Mouse (Mus musculus): ENCODE results near the gene Clip1. TPM values are rescaled to one million over a fixed set of nuclear protein-coding genes. Genes with fewer than 3 reads are reported as not detected.
"Not testable (repeated sequence)": the region's sequence is repeated elsewhere in the genome, so short reads cannot be mapped to it uniquely, and the experiment has no call there.

Gene Clip1
- polyA plus RNA-seq (2015; fragmentation: Nextera tagmentation; extraction: Ambion mirVana) = 41.3 and 41.4 TPM in 2 replicates

GRCm38 (mm10) chr5:123684221-123685144, at the start of gene Clip1:
TSS of gene Clip1 (minus strand) at chr5:123684618.
- H3K27me3 ChIP-seq (replicated peaks) = no peaks in the 10 kb centered on the region
- 1% methylated on average over 58 of the region's 64 CpGs for WGBS
- peak; percentile 54; the same call in 1 of the 2 replicates for ATAC-seq (ENCODE audit: insufficient read depth, low FRiP score, low read depth)
- peak within 1 kb of the TSS; percentile 85 for H3K9ac ChIP-seq
- H3K4me3 ChIP-seq (replicated peaks) = peak within 1 kb of the TSS; percentile 90
- no peaks in the 10 kb centered on the region for H3K36me3 ChIP-seq
- peak within 1 kb of the TSS; percentile 85 for H3K4me2 ChIP-seq
- peaks cover 22% of the 10 kb centered on the region for H3K4me1 ChIP-seq
- peak within 1 kb of the TSS; percentile 90 for H3K27ac ChIP-seq
- H3K9me3 ChIP-seq = no peaks in the 10 kb centered on the region

DNA sequence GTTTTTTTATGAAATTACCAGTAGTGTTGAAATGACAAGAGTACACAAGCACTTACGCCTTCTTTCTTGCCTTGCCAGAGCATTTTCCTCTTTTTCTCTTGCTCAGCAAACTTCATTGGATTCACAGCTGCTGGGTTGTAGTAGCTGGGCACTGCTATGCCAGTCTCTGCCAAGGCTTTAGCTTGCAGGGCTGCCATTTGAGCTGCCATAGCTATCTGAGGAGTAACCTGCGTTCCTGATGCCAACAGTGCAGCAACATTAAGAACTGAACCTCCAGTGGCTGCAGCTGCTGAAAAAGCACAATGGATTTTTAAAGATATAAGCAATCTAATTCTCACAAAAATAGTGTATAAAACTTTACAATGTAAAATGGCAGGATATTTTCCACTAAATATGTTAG, 46.6 kb upstream of the Clip1 start:
- peaks cover 37% of the 10 kb centered on the region for H3K36me3 ChIP-seq
- no peak overlapping the region for H3K27ac ChIP-seq
- 90% methylated on average over 2 of the region's 2 CpGs for WGBS

DNA sequence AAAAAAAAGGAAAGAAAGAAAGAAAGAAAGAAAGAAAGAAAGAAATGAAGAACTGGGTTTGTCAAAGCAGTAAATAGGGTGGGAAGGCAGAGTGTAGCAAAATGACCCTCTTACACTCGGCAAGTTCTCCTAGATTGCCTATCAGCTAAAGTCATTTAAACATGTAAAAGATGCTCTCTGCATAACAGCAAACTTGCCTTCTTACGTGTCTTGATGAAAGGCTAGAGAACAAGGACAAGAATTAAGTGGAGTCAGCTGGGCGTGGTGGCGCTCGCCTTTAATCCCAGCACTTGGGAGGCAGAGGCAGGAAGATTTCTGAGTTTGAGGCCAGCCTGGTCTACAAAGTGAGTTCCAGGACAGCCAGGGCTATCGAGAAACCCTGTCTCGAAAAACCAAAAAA, 39.4 kb upstream of the Clip1 start:
- H3K9me3 ChIP-seq; H3K36me3 ChIP-seq; ATAC-seq (ENCODE audit: insufficient read depth, low FRiP score, low read depth); H3K4me1 ChIP-seq; H3K27ac ChIP-seq; H3K4me3 ChIP-seq (replicated peaks); H3K4me2 ChIP-seq; H3K9ac ChIP-seq; H3K27me3 ChIP-seq (replicated peaks): not testable (repeated sequence)
- 86% methylated on average over 7 of the region's 7 CpGs for WGBS

More for the DNA sequence above, 46.6 kb upstream of the Clip1 start:
- Histone ChIP-seq H3K4me2 (no peak overlapping the region), H3K9ac (no peak overlapping the region), H3K4me3 (replicated peaks) (no peak overlapping the region), H3K4me1 (no peaks in the 10 kb centered on the region), H3K9me3 (no peaks in the 10 kb centered on the region), H3K27me3 (replicated peaks) (no peaks in the 10 kb centered on the region)
- ATAC-seq (ENCODE audit: insufficient read depth, low FRiP score, low read depth) = no peak

- no peaks in the 10 kb centered on the region for H3K27me3 ChIP-seq (replicated peaks)
- peak within 1 kb of the TSS; percentile 80 for H3K27ac ChIP-seq
- under 1% methylated on average over 83 of the region's 83 CpGs for WGBS
- peaks cover 10% of the 10 kb centered on the region for H3K4me1 ChIP-seq
- H3K9me3 ChIP-seq = no peaks in the 10 kb centered on the region
- ATAC-seq (ENCODE audit: insufficient read depth, low FRiP score, low read depth) = peak; percentile 100
- H3K4me2 ChIP-seq = peak within 1 kb of the TSS; percentile 69
- peak within 1 kb of the TSS; percentile 93 for H3K9ac ChIP-seq
- peaks cover 7% of the 10 kb centered on the region for H3K36me3 ChIP-seq
- peak within 1 kb of the TSS; percentile 79 for H3K4me3 ChIP-seq (replicated peaks)
Observed at GRCm38 (mm10) chr5:123720328-123721311, 36.2 kb upstream of the Clip1 start, which contains the start of gene Zcchc8. TSS of gene Zcchc8 (minus strand) at chr5:123721100.

DNA sequence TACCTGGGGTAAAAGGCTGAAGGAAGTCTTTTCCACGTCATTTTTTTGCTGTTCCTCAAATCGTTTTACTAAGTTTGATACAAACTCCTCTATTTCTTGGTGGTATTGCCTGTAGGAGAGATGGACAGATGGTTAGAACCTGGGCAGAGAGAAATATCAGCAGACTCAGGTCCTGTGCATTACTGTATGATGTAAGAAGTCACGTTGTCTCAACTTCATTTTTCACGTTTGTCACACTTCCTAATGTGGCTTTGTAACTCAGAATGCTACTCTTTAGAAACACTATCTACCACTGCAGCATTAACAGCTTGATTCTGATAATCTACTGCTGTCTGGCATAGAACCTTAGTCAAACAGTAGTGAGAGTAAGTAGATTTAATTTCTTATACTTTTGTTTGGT, 30.2 kb upstream of the Clip1 start:
- H3K4me1 ChIP-seq = peaks cover 10% of the 10 kb centered on the region
- no peak overlapping the region for H3K27ac ChIP-seq
- no peak overlapping the region for H3K9ac ChIP-seq
- WGBS = 78% methylated on average over 4 of the region's 4 CpGs
- no peak overlapping the region for H3K4me2 ChIP-seq
- no peak overlapping the region for H3K4me3 ChIP-seq (replicated peaks)
- peaks cover 48% of the 10 kb centered on the region for H3K36me3 ChIP-seq
- no peaks in the 10 kb centered on the region for H3K27me3 ChIP-seq (replicated peaks)
- ATAC-seq (ENCODE audit: insufficient read depth, low FRiP score, low read depth) = no peak
- no peaks in the 10 kb centered on the region for H3K9me3 ChIP-seq

DNA sequence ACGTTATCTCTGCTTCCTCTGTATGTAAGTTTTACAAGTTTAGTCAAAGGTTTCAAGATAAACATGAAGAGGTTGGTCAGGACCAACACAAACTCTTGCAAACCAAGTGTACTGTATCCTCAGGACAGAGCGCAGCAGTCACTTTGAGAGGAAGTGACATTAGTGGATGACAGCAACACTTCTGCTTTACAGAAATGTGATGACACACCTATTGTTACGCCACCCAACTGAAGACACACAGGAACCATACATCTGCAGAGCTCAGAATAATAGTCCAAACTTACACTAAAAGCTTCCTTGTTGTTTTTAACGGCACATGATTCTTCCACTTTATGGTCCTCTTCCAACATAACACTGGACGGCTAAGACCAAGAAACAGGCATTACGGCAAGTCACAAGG, 29.4 kb upstream of the Clip1 start:
- Histone ChIP-seq H3K4me1 (peaks cover 3% of the 10 kb centered on the region; the same call in 1 of the 2 replicates), H3K9ac (no peak overlapping the region), H3K9me3 (no peaks in the 10 kb centered on the region), H3K27me3 (replicated peaks) (no peaks in the 10 kb centered on the region), H3K4me2 (no peak overlapping the region), H3K4me3 (replicated peaks) (no peak overlapping the region), H3K27ac (no peak overlapping the region), H3K36me3 (peaks cover 48% of the 10 kb centered on the region)
- ATAC-seq (ENCODE audit: insufficient read depth, low FRiP score, low read depth) = no peak
- WGBS = 90% methylated on average over 6 of the region's 6 CpGs

DNA sequence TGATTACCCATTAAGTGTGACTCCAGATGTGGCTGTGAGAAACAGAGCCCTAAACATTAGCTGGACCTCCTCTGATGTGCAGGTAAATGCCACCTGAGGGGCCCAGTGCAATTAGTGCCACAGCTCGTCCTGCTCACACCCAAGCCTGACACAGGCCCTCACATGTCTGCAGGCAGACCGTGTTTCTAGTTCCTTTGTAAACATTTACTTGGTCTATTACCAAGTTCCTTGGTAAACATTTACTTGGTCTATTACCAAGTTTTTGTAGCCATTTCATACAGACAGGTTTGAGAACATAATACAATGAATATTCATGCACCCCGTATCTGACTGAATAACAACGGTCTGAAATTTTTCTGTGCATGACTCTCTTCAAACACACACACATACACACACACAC, 25.2 kb upstream of the Clip1 start:
- no peaks in the 10 kb centered on the region for H3K4me1 ChIP-seq
- H3K36me3 ChIP-seq = peaks cover 69% of the 10 kb centered on the region
- H3K4me3 ChIP-seq (replicated peaks) = no peak overlapping the region
- H3K4me2 ChIP-seq = no peak overlapping the region
- peak overlapping the region; percentile 32; the same call in 1 of the 2 replicates for H3K27ac ChIP-seq
- no peaks in the 10 kb centered on the region for H3K9me3 ChIP-seq
- H3K9ac ChIP-seq = no peak overlapping the region
- 61% methylated on average over 4 of the region's 4 CpGs for WGBS
- no peaks in the 10 kb centered on the region for H3K27me3 ChIP-seq (replicated peaks)
- ATAC-seq (ENCODE audit: insufficient read depth, low FRiP score, low read depth) = no peak

GRCm38 (mm10) chr5:123708598-123708997, 24.2 kb upstream of the Clip1 start:
- no peak for ATAC-seq (ENCODE audit: insufficient read depth, low FRiP score, low read depth)
- no peak overlapping the region for H3K27ac ChIP-seq
- no peaks in the 10 kb centered on the region for H3K9me3 ChIP-seq
- 82% methylated on average over 12 of the region's 12 CpGs for WGBS
- H3K4me2 ChIP-seq = no peak overlapping the region
- H3K36me3 ChIP-seq = peaks cover 69% of the 10 kb centered on the region
- no peaks in the 10 kb centered on the region for H3K27me3 ChIP-seq (replicated peaks)
- no peaks in the 10 kb centered on the region for H3K4me1 ChIP-seq
- no peak overlapping the region for H3K4me3 ChIP-seq (replicated peaks)
- H3K9ac ChIP-seq = no peak overlapping the region

DNA sequence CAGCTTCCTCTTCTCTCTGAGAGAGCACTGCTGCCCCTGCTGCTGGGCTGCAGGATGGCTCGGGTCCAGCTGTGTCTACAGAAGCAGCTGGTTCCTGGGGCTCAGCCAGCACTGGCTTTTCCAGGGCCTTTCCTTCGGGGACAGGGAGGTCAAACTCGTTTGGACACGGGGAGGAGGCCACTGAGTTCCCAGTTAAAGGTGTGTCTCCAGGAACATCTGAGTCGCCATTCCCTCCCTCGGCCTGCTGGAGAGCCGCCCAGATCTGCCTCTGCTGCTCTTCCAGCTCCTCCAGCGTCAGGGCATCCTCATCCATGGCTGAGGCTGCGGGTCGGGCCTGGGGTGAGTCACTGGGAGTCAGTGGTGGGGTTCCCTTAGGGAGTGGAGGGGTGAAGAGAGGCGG, 16.2 kb upstream of the Clip1 start:
- no peaks in the 10 kb centered on the region for H3K27me3 ChIP-seq (replicated peaks)
- ATAC-seq (ENCODE audit: insufficient read depth, low FRiP score, low read depth) = peak; percentile 32; the same call in 1 of the 2 replicates
- H3K36me3 ChIP-seq = peaks cover 49% of the 10 kb centered on the region
- H3K4me3 ChIP-seq (replicated peaks) = no peak overlapping the region
- H3K27ac ChIP-seq = peak overlapping the region; percentile 16; the same call in 1 of the 2 replicates
- H3K9me3 ChIP-seq = no peaks in the 10 kb centered on the region
- peaks cover 8% of the 10 kb centered on the region; the same call in 1 of the 2 replicates for H3K4me1 ChIP-seq
- WGBS = 59% methylated on average over 11 of the region's 11 CpGs
- H3K9ac ChIP-seq = no peak overlapping the region
- H3K4me2 ChIP-seq = no peak overlapping the region

DNA sequence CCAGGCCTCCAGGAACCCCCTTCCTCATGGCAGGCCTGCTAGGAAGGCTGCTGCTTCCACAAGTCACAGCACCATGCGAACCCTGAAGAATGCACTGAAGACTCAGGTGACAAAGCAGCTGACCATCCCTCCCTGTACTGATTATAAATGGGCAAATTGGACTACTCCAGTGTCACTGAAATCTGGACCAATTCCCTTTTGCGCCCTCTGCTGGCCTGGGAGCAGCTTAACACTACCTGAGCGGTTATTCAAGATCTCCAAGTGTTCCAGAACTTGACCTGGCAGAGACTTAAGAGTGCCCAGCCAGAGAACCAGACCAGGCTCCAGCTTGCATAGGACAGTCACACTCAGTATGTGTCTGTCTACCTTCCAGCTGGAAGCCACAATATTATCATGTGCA, 14.8 kb upstream of the Clip1 start:
- H3K4me2 ChIP-seq = no peak overlapping the region
- H3K27ac ChIP-seq = no peak overlapping the region
- H3K4me3 ChIP-seq (replicated peaks) = no peak overlapping the region
- peaks cover 37% of the 10 kb centered on the region for H3K36me3 ChIP-seq
- no peak overlapping the region for H3K9ac ChIP-seq
- peaks cover 11% of the 10 kb centered on the region for H3K4me1 ChIP-seq
- H3K9me3 ChIP-seq = no peaks in the 10 kb centered on the region
- WGBS = 33% methylated on average over 3 of the region's 3 CpGs
- H3K27me3 ChIP-seq (replicated peaks) = no peaks in the 10 kb centered on the region
- no peak for ATAC-seq (ENCODE audit: insufficient read depth, low FRiP score, low read depth)

GRCm38 (mm10) chr5:123696961-123697360, 12.5 kb upstream of the Clip1 start:
- no peak overlapping the region for H3K4me3 ChIP-seq (replicated peaks)
- H3K9ac ChIP-seq = no peak overlapping the region
- H3K27me3 ChIP-seq (replicated peaks) = no peaks in the 10 kb centered on the region
- H3K4me2 ChIP-seq = no peak overlapping the region
- peak overlapping the region; percentile 48; the same call in 1 of the 2 replicates for H3K27ac ChIP-seq
- ATAC-seq (ENCODE audit: insufficient read depth, low FRiP score, low read depth) = peak; percentile 59
- H3K9me3 ChIP-seq = no peaks in the 10 kb centered on the region
- H3K4me1 ChIP-seq = peaks cover 11% of the 10 kb centered on the region
- H3K36me3 ChIP-seq = peaks cover 21% of the 10 kb centered on the region
- 58% methylated on average over 4 of the region's 4 CpGs for WGBS

Data from stomach, embryonic 15.5 days (tissue).